Mouse (Mus musculus): ENCODE measurements around the gene Eif2a. TPM values are rescaled to one million over a fixed set of nuclear protein-coding genes. Genes with fewer than 3 reads are reported as not detected.

Gene Eif2a
- polyA plus RNA-seq, 1 experiment from 2014 or later: 57.0 TPM

DNA sequence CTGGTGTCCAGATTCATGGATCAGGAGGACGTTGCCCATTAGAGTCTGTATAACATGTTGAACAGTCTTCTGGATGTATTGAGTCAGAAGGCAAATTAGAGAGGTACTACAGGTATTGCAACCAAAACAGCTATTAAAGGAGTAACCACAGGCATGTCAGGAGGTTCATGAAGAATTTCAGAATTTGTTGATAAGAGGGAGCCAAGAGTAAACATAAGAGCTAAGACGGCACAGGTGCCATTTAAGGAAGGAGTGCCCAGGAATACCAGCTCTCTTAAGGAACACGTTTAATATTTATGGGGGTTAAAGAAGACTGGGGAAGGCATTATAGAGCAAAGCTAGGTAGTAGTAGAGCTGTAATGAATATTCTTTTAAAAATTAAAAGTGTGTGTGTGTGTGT is 12.9 kb upstream of the Eif2a start:
- Histone ChIP-seq H3K27me3 (ENCODE audit: poor library complexity, severe bottlenecking) (no peaks in the 10 kb centered on the region), H3K36me3 (replicated peaks) (no peaks in the 10 kb centered on the region), H3K4me1 (no peaks in the 10 kb centered on the region), H3K27ac (no peak overlapping the region), H3K4me3 (no peak overlapping the region), H3K9me3 (no peaks in the 10 kb centered on the region)
- no peak for DNase-seq (ENCODE audit: extremely low spot score, low spot score)
- 84% methylated on average over 3 of the region's 3 CpGs for WGBS

DNA sequence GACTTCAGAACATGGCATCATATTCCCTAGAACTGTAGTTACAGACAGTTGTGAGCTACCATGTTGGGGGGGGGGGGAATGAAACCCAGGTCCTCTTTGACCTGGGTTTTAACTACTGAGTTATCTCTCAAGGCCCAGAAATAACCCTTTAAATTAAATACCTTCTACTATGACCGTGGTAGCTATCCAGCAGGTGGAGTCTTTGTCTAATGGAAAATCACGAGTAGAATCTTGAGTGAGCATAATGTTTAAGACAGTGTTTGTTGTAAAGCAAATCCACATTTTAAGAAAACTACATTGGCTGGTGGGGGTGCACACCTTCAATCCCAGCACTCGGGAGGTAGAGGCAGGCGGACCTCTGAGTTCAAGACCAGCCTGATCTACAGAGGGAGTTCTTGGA is 12.1 kb upstream of the Eif2a start:
- Histone ChIP-seq H3K27me3 (ENCODE audit: poor library complexity, severe bottlenecking) (no peaks in the 10 kb centered on the region), H3K4me1 (no peaks in the 10 kb centered on the region), H3K4me3 (no peak overlapping the region), H3K27ac (no peak overlapping the region), H3K36me3 (replicated peaks) (no peaks in the 10 kb centered on the region), H3K9me3 (no peaks in the 10 kb centered on the region)
- 84% methylated on average over 4 of the region's 4 CpGs for WGBS
- no peak for DNase-seq (ENCODE audit: extremely low spot score, low spot score)

- Histone ChIP-seq H3K4me1 (no peaks in the 10 kb centered on the region), H3K4me3 (no peak overlapping the region), H3K36me3 (replicated peaks) (peaks cover 6% of the 10 kb centered on the region), H3K27me3 (ENCODE audit: poor library complexity, severe bottlenecking) (no peaks in the 10 kb centered on the region), H3K9me3 (no peaks in the 10 kb centered on the region), H3K27ac (no peak overlapping the region)
- 91% methylated on average over 1 of the region's 1 CpGs for whole genome bisulfite sequencing
- no peak for DNase-seq (ENCODE audit: extremely low spot score, low spot score)
Observed at GRCm38 (mm10) chr3:58515947-58516601, 9.5 kb upstream of the Eif2a start.

GRCm38 (mm10) chr3:58516602-58516976 is 9.0 kb upstream of the Eif2a start:
- no peaks in the 10 kb centered on the region for H3K4me1 ChIP-seq
- H3K27me3 ChIP-seq (ENCODE audit: poor library complexity, severe bottlenecking): no peaks in the 10 kb centered on the region
- no peak overlapping the region for H3K27ac ChIP-seq
- DNase-seq (ENCODE audit: extremely low spot score, low spot score): no peak
- no peaks in the 10 kb centered on the region for H3K9me3 ChIP-seq
- WGBS: 90% methylated on average over 7 of the region's 7 CpGs
- peaks cover 11% of the 10 kb centered on the region for H3K36me3 ChIP-seq (replicated peaks)
- H3K4me3 ChIP-seq: no peak overlapping the region

DNA sequence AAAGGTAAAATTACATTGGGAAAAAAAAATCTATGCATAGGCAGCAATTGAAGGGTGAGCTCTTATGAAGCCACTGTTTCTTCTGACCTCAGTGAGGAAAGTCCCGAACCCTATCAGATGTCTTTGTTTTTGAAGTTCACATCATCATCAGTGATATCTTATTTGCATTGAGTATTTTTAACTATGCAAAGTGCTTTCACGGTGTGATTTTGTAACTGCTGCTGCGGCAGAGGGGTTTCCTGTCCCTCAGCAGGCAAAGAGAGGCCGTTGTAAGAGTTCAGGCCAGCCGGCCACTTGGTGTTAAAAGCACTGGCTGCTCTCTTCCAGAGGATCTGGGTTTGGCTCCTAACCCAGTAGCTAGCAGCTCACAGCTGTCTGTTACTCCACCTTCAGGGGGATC is 8.4 kb upstream of the Eif2a start:
- no peaks in the 10 kb centered on the region for H3K4me1 ChIP-seq
- H3K27ac ChIP-seq: no peak overlapping the region
- no peaks in the 10 kb centered on the region for H3K9me3 ChIP-seq
- H3K4me3 ChIP-seq: no peak overlapping the region
- no peak for DNase-seq (ENCODE audit: extremely low spot score, low spot score)
- 84% methylated on average over 5 of the region's 5 CpGs for WGBS
- peaks cover 18% of the 10 kb centered on the region for H3K36me3 ChIP-seq (replicated peaks)
- no peaks in the 10 kb centered on the region for H3K27me3 ChIP-seq (ENCODE audit: poor library complexity, severe bottlenecking)

DNA sequence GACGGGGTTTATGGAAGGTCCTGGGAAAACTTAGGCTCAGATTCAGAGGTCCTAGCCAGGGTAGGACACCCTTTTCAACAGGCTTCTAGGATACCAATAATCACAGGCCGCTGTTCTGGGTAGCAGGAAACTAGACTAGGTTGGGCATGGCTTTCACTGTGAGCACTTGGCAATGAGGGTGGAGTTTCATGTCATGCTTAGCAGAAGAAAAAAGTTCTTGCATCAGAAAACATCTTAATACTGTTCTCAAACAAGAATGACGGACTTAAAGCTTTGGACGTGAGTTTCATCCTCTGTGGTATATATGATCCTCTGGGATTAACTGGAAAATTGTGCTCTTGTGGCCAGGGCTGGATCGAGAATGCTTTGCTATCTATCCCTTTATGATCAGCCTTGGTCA is 7.8 kb upstream of the Eif2a start:
- H3K27ac ChIP-seq: no peak overlapping the region
- H3K36me3 ChIP-seq (replicated peaks): peaks cover 24% of the 10 kb centered on the region
- DNase-seq (ENCODE audit: extremely low spot score, low spot score): no peak
- 83% methylated on average over 5 of the region's 5 CpGs for WGBS
- no peaks in the 10 kb centered on the region for H3K27me3 ChIP-seq (ENCODE audit: poor library complexity, severe bottlenecking)
- H3K4me3 ChIP-seq: no peak overlapping the region
- H3K4me1 ChIP-seq: no peaks in the 10 kb centered on the region
- H3K9me3 ChIP-seq: no peaks in the 10 kb centered on the region

DNA sequence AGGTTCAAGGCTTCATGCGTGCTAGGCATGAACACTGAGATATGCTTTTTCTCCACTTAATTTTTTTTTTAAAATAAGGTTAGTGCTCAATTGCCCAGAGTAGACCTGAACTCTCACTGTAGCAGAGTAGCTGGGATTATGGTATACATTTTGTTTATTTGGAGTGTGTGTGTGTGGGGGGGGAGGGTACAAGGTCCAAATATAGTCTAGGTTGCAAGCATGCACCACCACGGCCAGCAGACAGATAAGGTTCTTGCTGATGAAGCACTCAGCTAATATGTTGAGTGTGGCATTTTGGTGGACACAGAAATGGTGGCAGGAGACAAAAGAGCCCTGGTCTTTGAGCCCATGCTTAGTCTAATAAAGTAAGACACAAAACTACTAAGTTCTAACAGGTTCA is 6.7 kb upstream of the Eif2a start:
- Histone ChIP-seq H3K4me3 (no peak overlapping the region), H3K4me1 (peaks cover 3% of the 10 kb centered on the region), H3K36me3 (replicated peaks) (peaks cover 35% of the 10 kb centered on the region), H3K9me3 (no peaks in the 10 kb centered on the region), H3K27me3 (ENCODE audit: poor library complexity, severe bottlenecking) (no peaks in the 10 kb centered on the region), H3K27ac (no peak overlapping the region)
- WGBS: 91% methylated on average over 2 of the region's 2 CpGs
- DNase-seq (ENCODE audit: extremely low spot score, low spot score): no peak

GRCm38 (mm10) chr3:58519536-58519935 is 6.1 kb upstream of the Eif2a start:
- Histone ChIP-seq H3K4me3 (no peak overlapping the region), H3K4me1 (peaks cover 8% of the 10 kb centered on the region), H3K27me3 (ENCODE audit: poor library complexity, severe bottlenecking) (no peaks in the 10 kb centered on the region), H3K36me3 (replicated peaks) (peaks cover 35% of the 10 kb centered on the region), H3K27ac (no peak overlapping the region), H3K9me3 (no peaks in the 10 kb centered on the region)
- no peak for DNase-seq (ENCODE audit: extremely low spot score, low spot score)
- WGBS: 87% methylated on average over 3 of the region's 3 CpGs

- Histone ChIP-seq H3K4me1 (peaks cover 10% of the 10 kb centered on the region), H3K27me3 (ENCODE audit: poor library complexity, severe bottlenecking) (no peaks in the 10 kb centered on the region), H3K9me3 (no peaks in the 10 kb centered on the region), H3K36me3 (replicated peaks) (peaks cover 35% of the 10 kb centered on the region), H3K4me3 (no peak overlapping the region), H3K27ac (no peak overlapping the region)
- DNase-seq (ENCODE audit: extremely low spot score, low spot score): no peak
- WGBS: 92% methylated on average over 6 of the region's 6 CpGs
Observed at GRCm38 (mm10) chr3:58520286-58520685, 5.3 kb upstream of the Eif2a start.

DNA sequence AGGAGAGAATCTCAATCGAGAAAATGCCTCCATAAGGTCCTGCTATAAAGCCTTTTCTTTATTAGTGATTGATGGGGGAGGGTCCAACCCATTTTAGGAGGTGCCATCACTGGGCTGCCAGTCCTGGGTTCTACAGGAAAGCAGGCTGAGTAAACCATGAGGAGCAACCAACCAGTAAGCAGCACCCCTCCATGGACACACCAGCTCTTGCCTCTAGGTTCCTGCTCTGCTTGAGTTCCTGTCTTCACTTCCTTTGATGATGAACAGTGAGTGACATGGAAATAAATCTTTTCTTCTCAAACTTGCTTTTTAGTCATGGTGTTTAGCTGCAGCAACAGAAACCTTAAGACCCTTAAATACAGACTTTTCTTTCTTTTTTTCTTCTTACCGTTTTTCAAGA is 4.3 kb upstream of the Eif2a start:
- no peaks in the 10 kb centered on the region for H3K27me3 ChIP-seq (ENCODE audit: poor library complexity, severe bottlenecking)
- DNase-seq (ENCODE audit: extremely low spot score, low spot score): no peak
- H3K36me3 ChIP-seq (replicated peaks): peaks cover 35% of the 10 kb centered on the region
- H3K4me1 ChIP-seq: peaks cover 12% of the 10 kb centered on the region
- H3K9me3 ChIP-seq: no peaks in the 10 kb centered on the region
- WGBS: 92% methylated on average over 2 of the region's 2 CpGs
- no peak overlapping the region for H3K4me3 ChIP-seq
- no peak overlapping the region for H3K27ac ChIP-seq

DNA sequence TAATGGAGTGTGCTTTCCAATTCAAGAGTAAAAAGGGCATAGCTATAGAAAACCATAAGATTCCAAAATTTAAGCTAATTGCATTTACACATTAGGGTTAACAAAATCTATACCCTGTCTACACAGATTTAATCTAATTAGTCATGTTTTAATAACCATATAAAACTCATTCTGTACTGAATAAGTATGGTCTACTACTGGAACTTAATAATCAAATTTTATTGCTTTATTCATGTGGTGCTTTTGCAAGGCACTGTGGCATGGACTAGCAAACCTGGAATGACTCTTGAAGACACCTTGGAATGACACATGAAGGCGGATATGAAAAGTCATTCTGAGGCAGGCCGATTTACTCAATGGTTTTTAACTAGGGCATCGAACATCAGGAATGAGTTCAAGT is 2.2 kb upstream of the Eif2a start:
- 92% methylated on average over 3 of the region's 3 CpGs for WGBS
- no peaks in the 10 kb centered on the region for H3K9me3 ChIP-seq

GRCm38 (mm10) chr3:58524246-58524645 is 1.4 kb upstream of the Eif2a start:
- WGBS: 81% methylated on average over 4 of the region's 4 CpGs
- H3K4me1 ChIP-seq: peaks cover 22% of the 10 kb centered on the region
- peak overlapping the region; percentile 98 for H3K4me3 ChIP-seq

More for the DNA sequence above, 2.2 kb upstream of the Eif2a start:
- H3K4me3 ChIP-seq: no peak overlapping the region
- peaks cover 35% of the 10 kb centered on the region for H3K36me3 ChIP-seq (replicated peaks)
- peaks cover 22% of the 10 kb centered on the region for H3K4me1 ChIP-seq
- H3K27me3 ChIP-seq (ENCODE audit: poor library complexity, severe bottlenecking): no peaks in the 10 kb centered on the region
- no peak for DNase-seq (ENCODE audit: extremely low spot score, low spot score)
- H3K27ac ChIP-seq: no peak overlapping the region

DNA sequence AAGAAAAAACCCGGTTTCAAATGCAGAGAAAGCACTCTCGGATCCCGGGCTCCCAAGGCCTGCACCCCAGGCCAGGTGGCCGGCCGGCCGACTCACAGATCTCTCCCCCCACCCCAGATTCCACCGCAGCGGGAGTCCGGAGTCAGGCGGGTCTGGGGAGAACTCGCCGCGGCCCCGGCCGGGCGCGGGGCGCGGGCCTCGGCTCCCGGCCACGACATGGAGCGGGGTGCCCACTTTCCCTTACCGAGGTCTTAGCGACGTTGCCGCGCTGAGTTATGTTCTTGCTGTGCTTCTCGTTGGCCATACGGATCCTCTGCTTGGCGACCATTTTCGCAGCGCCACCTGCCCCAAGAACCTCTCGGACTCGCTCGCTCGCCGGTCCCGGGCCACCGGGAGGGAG is 455 bp upstream of the Eif2a start:
- Histone ChIP-seq H3K27ac (peak overlapping the region; percentile 98), H3K9me3 (no peaks in the 10 kb centered on the region), H3K36me3 (replicated peaks) (peaks cover 35% of the 10 kb centered on the region), H3K4me3 (peak overlapping the region; percentile 98), H3K27me3 (ENCODE audit: poor library complexity, severe bottlenecking) (no peaks in the 10 kb centered on the region), H3K4me1 (peaks cover 22% of the 10 kb centered on the region)
- DNase-seq (ENCODE audit: extremely low spot score, low spot score): no peak
- WGBS: under 1% methylated on average over 40 of the region's 40 CpGs

More at GRCm38 (mm10) chr3:58524246-58524645, 1.4 kb upstream of the Eif2a start:
- H3K27me3 ChIP-seq (ENCODE audit: poor library complexity, severe bottlenecking): no peaks in the 10 kb centered on the region
- H3K9me3 ChIP-seq: no peaks in the 10 kb centered on the region
- H3K36me3 ChIP-seq (replicated peaks): peaks cover 35% of the 10 kb centered on the region
- DNase-seq (ENCODE audit: extremely low spot score, low spot score): no peak
- H3K27ac ChIP-seq: 0 out of 2 replicates have a peak overlapping the region, but pooled peaks have one; percentile 98

DNA sequence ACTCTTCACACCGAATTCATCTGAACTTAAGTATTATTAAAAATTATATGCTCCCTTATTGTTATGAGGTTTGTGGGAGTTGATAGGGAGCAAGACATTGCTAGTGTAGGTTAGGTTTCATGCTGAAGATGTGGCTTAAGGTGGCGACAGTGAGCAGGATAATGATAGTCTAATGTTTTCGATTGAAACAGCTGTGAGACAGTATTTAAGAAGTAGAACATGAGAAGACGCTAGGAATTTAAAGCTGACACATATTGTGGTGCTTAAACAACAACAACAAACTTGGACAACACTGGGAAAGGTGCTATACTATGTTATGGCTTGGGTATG is 752 bp downstream of the Eif2a start:
- no peak for DNase-seq (ENCODE audit: extremely low spot score, low spot score)
- Histone ChIP-seq H3K27me3 (ENCODE audit: poor library complexity, severe bottlenecking) (no peaks in the 10 kb centered on the region), H3K4me3 (peak overlapping the region; percentile 98), H3K36me3 (replicated peaks) (peaks cover 32% of the 10 kb centered on the region), H3K4me1 (peaks cover 22% of the 10 kb centered on the region), H3K9me3 (no peaks in the 10 kb centered on the region), H3K27ac (peak overlapping the region; percentile 98)
- WGBS: 6% methylated on average over 4 of the region's 4 CpGs
